Mouse (Mus musculus): Measurements from ENCODE around the gene Arid3a.

DNA sequence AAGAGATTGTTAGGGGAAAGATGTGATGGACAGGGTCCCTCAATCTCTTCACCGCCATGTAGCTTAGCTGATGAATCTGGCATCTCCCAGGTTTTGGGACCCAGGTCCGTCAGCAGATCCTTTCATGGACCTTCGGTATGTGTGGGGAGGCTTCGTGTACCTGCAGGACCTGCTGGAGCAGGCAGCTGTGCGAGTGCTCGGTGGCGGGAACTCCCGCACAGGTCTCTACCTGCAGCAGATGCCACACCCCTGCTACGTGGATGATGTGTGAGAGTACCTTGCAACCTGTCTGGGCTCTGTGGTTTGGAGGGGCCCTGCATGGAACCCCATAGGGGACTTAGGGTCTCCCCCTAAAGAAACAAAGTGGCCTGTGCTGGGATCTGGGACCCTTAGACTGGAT is 75.1 kb downstream of the Arid3a start:
- TF ChIP-seq POLR2A (IDR thresholded peaks at IDR 0.05; ENCODE audit: low read depth, low read length) (no peak), CTCF (conservative IDR thresholded peaks at IDR 0.05 in 1 of 2, IDR thresholded peaks at IDR 0.05 in 1 of 2; ENCODE audit: low read depth in 2 of 2, low read length in 2 of 2) (no peak), CHD2 (IDR thresholded peaks at IDR 0.05; ENCODE audit: low read length) (no peak), EP300 (IDR thresholded peaks at IDR 0.05; ENCODE audit: low read length) (no peak), ZKSCAN1 (IDR thresholded peaks at IDR 0.05; ENCODE audit: borderline replicate concordance, low read depth, low read length) (no peak), ZMIZ1 (IDR thresholded peaks at IDR 0.05; ENCODE audit: low read depth, low read length) (no peak), NELFE (IDR thresholded peaks at IDR 0.05; ENCODE audit: low read depth, low read length) (no peak), USF2 (conservative IDR thresholded peaks at IDR 0.05; ENCODE audit: low read depth, low read length) (no peak), USF1 (IDR thresholded peaks at IDR 0.05; ENCODE audit: low read depth, low read length) (no peak), GABPA (IDR thresholded peaks at IDR 0.05; ENCODE audit: insufficient replicate concordance, low read depth, low read length) (no peak)
